ENCODE assay signal across 7 mouse cellular contexts in genomic region chr11:75194850-75195461, GRCm38 (mm10). TPM values are rescaled to one million over a fixed set of nuclear protein-coding genes. Genes with fewer than 3 reads are reported as not detected.
DNase-seq lines count a peak whose midpoint lies in the region; ATAC-seq and TF ChIP-seq lines count a peak whose summit lies in the region.

No protein-coding gene starts in this region.

- peaks cover 29% of the 10 kb centered on the region for H3K4me1 ChIP-seq in cerebellum, adult 2 months (ENCODE audit: control insufficient read depth, insufficient read depth, low read length)
- H3K4me1 ChIP-seq in lung, embryonic 16.5 days (replicated peaks; ENCODE audit: control insufficient read depth, insufficient read depth, low read length): peaks cover 25% of the 10 kb centered on the region

- peak overlapping the region; percentile 64 for H3K4me3 ChIP-seq in cerebellum, adult 2 months (replicated peaks; ENCODE audit: insufficient read depth, low read depth, low read length)
- peak overlapping the region; percentile 59 for H3K4me3 ChIP-seq in lung, embryonic 16.5 days (ENCODE audit: low read length)

- H3K4me2 ChIP-seq in lung, embryonic 16.5 days (ENCODE audit: low read depth, low read length): peak overlapping the region; percentile 93

- peak; percentile 26 for ATAC-seq in granulocyte monocyte progenitor cell, adult 5-6 weeks (replicated peaks; ENCODE audit: poor library complexity, severe bottlenecking)
- ATAC-seq in lung, embryonic 16.5 days (ENCODE audit: low read depth): no peak

- DNase-seq in urinary bladder, postnatal 25 days (ENCODE audit: low spot score): peak; percentile 42
- DNase-seq in urinary bladder, postnatal 4 days (ENCODE audit: low spot score in 2 of 2): no peak
- DNase-seq in cerebellum, adult 2 months: peak; percentile 84
- DNase-seq in kidney, adult 8-10 months: peak; percentile 57 to 61
- peak; percentile 84 for DNase-seq in splenic B cell, adult 2 months (ENCODE audit: low read depth, low spot score)

- H3K9me3 ChIP-seq in lung, embryonic 16.5 days (ENCODE audit: control insufficient read depth, low read length): no peaks in the 10 kb centered on the region

- peak overlapping the region; percentile 62 for H3K9ac ChIP-seq in lung, embryonic 16.5 days (ENCODE audit: low read length)

- H3K36me3 ChIP-seq in lung, embryonic 16.5 days (ENCODE audit: control insufficient read depth, insufficient read depth, low read length): no peaks in the 10 kb centered on the region
- no peaks in the 10 kb centered on the region for H3K36me3 ChIP-seq in splenic B cell, adult 2 months (ENCODE audit: control insufficient read depth, insufficient read depth, low read length, poor library complexity, severe bottlenecking)

- H3K27me3 ChIP-seq in cerebellum, adult 2 months (ENCODE audit: control insufficient read depth, insufficient read depth, low read length): no peaks in the 10 kb centered on the region
- H3K27me3 ChIP-seq in lung, embryonic 16.5 days (ENCODE audit: control insufficient read depth, insufficient read depth, low read depth, low read length): peaks cover 38% of the 10 kb centered on the region
- H3K27me3 ChIP-seq in splenic B cell, adult 2 months (ENCODE audit: control insufficient read depth, insufficient read depth, low read length, poor library complexity, severe bottlenecking): 0 out of 2 replicates have a peak, but pooled peaks cover 2% of the 10 kb centered on the region

- under 1% methylated on average over 39 of the region's 39 CpGs for WGBS in cerebellum, adult 2 months
- under 1% methylated on average over 39 of the region's 39 CpGs for WGBS in lung, embryonic 16.5 days

- peak overlapping the region; percentile 95 for H3K27ac ChIP-seq in cerebellum, adult 2 months (ENCODE audit: insufficient read depth, low read length)
- no peak overlapping the region for H3K27ac ChIP-seq in lung, embryonic 16.5 days (ENCODE audit: low read length)

- no peak for TF ChIP-seq POLR2A in cerebellum, adult 2 months (IDR thresholded peaks at IDR 0.05; ENCODE audit: borderline replicate concordance, insufficient read depth, low read length)

- no peak for TF ChIP-seq CTCF in cerebellum, adult 2 months (IDR thresholded peaks at IDR 0.05; ENCODE audit: borderline replicate concordance, insufficient read depth, low read depth, low read length)

RNA-seq across cellular contexts. Expression of gene Rtn4rl1, which starts 1.4 kb away (rescaled TPM):
- polyA plus RNA-seq in cerebellum, adult 2 months (2012; rRNA removed): 23.9 and 28.6 TPM in 2 replicates
- total RNA-seq in granulocyte monocyte progenitor cell, adult 5-6 weeks (2014; fragmentation: Nextera tagmentation): 0.37 and 1.0 TPM in 2 replicates
- 0.15 TPM in 1 of 2 replicates, not detected in the other for total RNA-seq in granulocyte monocyte progenitor cell, adult 5-6 weeks (2017)
- 2.0 and 2.9 TPM in 2 replicates for polyA plus RNA-seq in lung, embryonic 16.5 days (2015; fragmentation: Nextera tagmentation; extraction: Ambion mirVana)

RNA-seq across cellular contexts. Expression of gene Dph1, which starts 3.9 kb away (rescaled TPM):
- 18.6 and 19.3 TPM in 2 replicates for polyA plus RNA-seq in cerebellum, adult 2 months (2012; rRNA removed)
- 7.6 and 17.1 TPM in 2 replicates for total RNA-seq in granulocyte monocyte progenitor cell, adult 5-6 weeks (2014; fragmentation: Nextera tagmentation)
- 8.9 and 10.6 TPM in 2 replicates for total RNA-seq in granulocyte monocyte progenitor cell, adult 5-6 weeks (2017)
- polyA plus RNA-seq in lung, embryonic 16.5 days (2015; fragmentation: Nextera tagmentation; extraction: Ambion mirVana): 17.1 and 17.9 TPM in 2 replicates

RNA-seq across cellular contexts. Expression of gene Ovca2, which starts 16.3 kb away (rescaled TPM):
- 15.3 and 16.3 TPM in 2 replicates for polyA plus RNA-seq in cerebellum, adult 2 months (2012; rRNA removed)
- total RNA-seq in granulocyte monocyte progenitor cell, adult 5-6 weeks (2014; fragmentation: Nextera tagmentation): 17.1 and 20.1 TPM in 2 replicates
- total RNA-seq in granulocyte monocyte progenitor cell, adult 5-6 weeks (2017): 16.1 and 16.4 TPM in 2 replicates
- polyA plus RNA-seq in lung, embryonic 16.5 days (2015; fragmentation: Nextera tagmentation; extraction: Ambion mirVana): 24.0 and 24.2 TPM in 2 replicates

RNA-seq across cellular contexts. Expression of gene Hic1, which starts 25.6 kb away (rescaled TPM):
- 3.0 and 3.7 TPM in 2 replicates for polyA plus RNA-seq in cerebellum, adult 2 months (2012; rRNA removed)
- total RNA-seq in granulocyte monocyte progenitor cell, adult 5-6 weeks (2014; fragmentation: Nextera tagmentation): not detected in 2 replicates
- not detected in 2 replicates for total RNA-seq in granulocyte monocyte progenitor cell, adult 5-6 weeks (2017)
- 8.4 and 8.5 TPM in 2 replicates for polyA plus RNA-seq in lung, embryonic 16.5 days (2015; fragmentation: Nextera tagmentation; extraction: Ambion mirVana)

Comparison
In these comparisons a context has a peak if more than half of its experiments do, and no peak if none do; other contexts are left out.
1. DNase-seq: peak in urinary bladder, postnatal 25 days (single experiment), cerebellum, adult 2 months (2 of 2), kidney, adult 8-10 months (2 of 2) and splenic B cell, adult 2 months (single experiment); none in urinary bladder, postnatal 4 days (0 of 2).